Mouse (Mus musculus) heart, adult 9 months (tissue): ENCODE measurements at regions not wholly inside any gene's neighbourhood (a gene's known extent, or its start where the extent isn't known, plus 50 kb on each side); places are given as distances from the start of the nearest gene placed in this dataset.

Source experiments
- DNase-seq, 2 experiments: peaks; one replicate each; pipeline ENCODE4 v3.0.0; 2022; ENCODE audit warnings: low spot score in 2 of 2

GRCm38 (mm10) chr3:9948114-9948513, 139.8 kb upstream of the Gm9833 start:
- no peak for DNase-seq

- no peak for DNase-seq
These were observed 130.0 kb upstream of the Gm9833 start for GRCm38 (mm10) chr3:9957870-9958269.

- DNase-seq = no peak
These were observed 127.9 kb upstream of the Gm9833 start for GRCm38 (mm10) chr3:9959716-9960661.

- DNase-seq = no peak
These were observed 127.2 kb upstream of the Gm9833 start for GRCm38 (mm10) chr3:9960696-9961095.
